Mouse (Mus musculus) kidney, postnatal 14 days (tissue): ENCODE results near the gene Gm17606.

Experiments used
- DNase-seq: peaks from one replicate; pipeline ENCODE4 v3.0.0; 2022; ENCODE audit warnings: mixed read lengths

The Gm17606 gene

GRCm38 (mm10) chr14:54628103-54628502, 12.6 kb upstream of the Gm17606 start:
- DNase-seq: no peak

GRCm38 (mm10) chr14:54629797-54630196, 11.0 kb upstream of the Gm17606 start:
- DNase-seq: no peak

- DNase-seq: no peak
Measured at GRCm38 (mm10) chr14:54630583-54631239, 10.0 kb upstream of the Gm17606 start.

- no peak for DNase-seq
Measured at GRCm38 (mm10) chr14:54631240-54631599, 9.5 kb upstream of the Gm17606 start.

- DNase-seq: no peak
Measured at GRCm38 (mm10) chr14:54632252-54632651, 8.5 kb upstream of the Gm17606 start.

GRCm38 (mm10) chr14:54634182-54634581, 6.6 kb upstream of the Gm17606 start:
- DNase-seq: no peak

GRCm38 (mm10) chr14:54636954-54637353, 3.8 kb upstream of the Gm17606 start:
- no peak for DNase-seq

- no peak for DNase-seq
Measured at GRCm38 (mm10) chr14:54638210-54638609, 2.5 kb upstream of the Gm17606 start.

GRCm38 (mm10) chr14:54640121-54640520, 631 bp upstream of the Gm17606 start:
- no peak for DNase-seq

GRCm38 (mm10) chr14:54641305-54641969, 685 bp downstream of the Gm17606 start, which contains the start of gene Cdh24:
Cdh24 (minus strand) TSS chr14:54641364.
- peak; percentile 94 for DNase-seq

- DNase-seq: no peak
Measured at GRCm38 (mm10) chr14:54642224-54642944, 1.6 kb downstream of the Gm17606 start.

- DNase-seq: no peak
Measured at GRCm38 (mm10) chr14:54643011-54643410, 2.3 kb downstream of the Gm17606 start.

GRCm38 (mm10) chr14:54644294-54644693, 3.5 kb downstream of the Gm17606 start:
- no peak for DNase-seq

- no peak for DNase-seq
Measured at GRCm38 (mm10) chr14:54646455-54646854, 5.7 kb downstream of the Gm17606 start.

GRCm38 (mm10) chr14:54646898-54647636, 6.3 kb downstream of the Gm17606 start:
- no peak for DNase-seq

GRCm38 (mm10) chr14:54647900-54648299, 7.1 kb downstream of the Gm17606 start:
- no peak for DNase-seq

GRCm38 (mm10) chr14:54650621-54651454, 10.1 kb downstream of the Gm17606 start:
- peak; percentile 88 for DNase-seq

GRCm38 (mm10) chr14:54651556-54651955, 10.8 kb downstream of the Gm17606 start:
- DNase-seq: no peak

- DNase-seq: no peak
Measured at GRCm38 (mm10) chr14:54652787-54653186, 12.0 kb downstream of the Gm17606 start.

- DNase-seq: peak; percentile 93
Measured at GRCm38 (mm10) chr14:54653496-54653895, 12.7 kb downstream of the Gm17606 start.

GRCm38 (mm10) chr14:54660009-54660408, 19.3 kb downstream of the Gm17606 start:
- DNase-seq: no peak
